Mouse (Mus musculus) heart, embryonic 12.5 days (tissue): ENCODE data around the gene Ctsd. TPM values are rescaled to one million over a fixed set of nuclear protein-coding genes. Genes with fewer than 3 reads are reported as not detected.

Experiments used
- ATAC-seq: fragments of 200-750 bp; cut with Nextera tagmentation; 2 replicates; pipeline ENCODE4 v1.8.0; 2017; ENCODE audit warnings: moderate TSS enrichment, moderate library complexity; ENCODE audit not compliant: insufficient number of reproducible peaks, low FRiP score
- H3K27ac ChIP-seq: fragments of 300-500 bp; sonication (generic); 2 replicates; pipeline ENCODE4 v1.5.1; 2016; ENCODE audit warnings: mild to moderate bottlenecking, moderate library complexity; ENCODE audit not compliant: poor library complexity, severe bottlenecking
- H3K27me3 ChIP-seq: fragments of 300-500 bp; sonication (generic); replicated peaks from 2 replicates; pipeline ENCODE4 v1.6.1; 2016; ENCODE audit warnings: mild to moderate bottlenecking, moderate library complexity
- H3K36me3 ChIP-seq: fragments of 300-500 bp; sonication (generic); 2 replicates; pipeline ENCODE4 v1.6.1; 2016; ENCODE audit warnings: mild to moderate bottlenecking, moderate library complexity
- H3K4me1 ChIP-seq: fragments of 300-500 bp; sonication (generic); replicated peaks from 2 replicates; pipeline ENCODE4 v1.6.1; 2016; ENCODE audit warnings: mild to moderate bottlenecking
- H3K4me2 ChIP-seq: fragments of 300-500 bp; sonication (generic); 2 replicates; pipeline ENCODE4 v1.6.1; 2016; ENCODE audit warnings: mild to moderate bottlenecking, moderate library complexity
- H3K4me3 ChIP-seq: fragments of 300-500 bp; sonication (generic); 2 replicates; pipeline ENCODE4 v1.5.1; 2016; ENCODE audit warnings: mild to moderate bottlenecking
- H3K9ac ChIP-seq: fragments of 300-500 bp; sonication (generic); 2 replicates; pipeline ENCODE4 v1.6.1; 2016; ENCODE audit warnings: mild to moderate bottlenecking, moderate library complexity
- H3K9me3 ChIP-seq: fragments of 300-500 bp; sonication (generic); replicated peaks from 2 replicates; pipeline ENCODE4 v1.6.1; 2016; ENCODE audit warnings: mild to moderate bottlenecking, moderate library complexity
- WGBS: fragments of 180-500 bp; shearing (Covaris S2); methylation state at CpG from one replicate; pipeline ENCODE4 v1.1.7; 2016; 5-methylcytosine and 5-hydroxymethylcytosine counted together
- polyA plus RNA-seq: library from polyadenylated mRNA; unstranded; fragments of >200 nt; fragmentation: Nextera tagmentation; extraction: Ambion mirVana; gene quantifications from 2 replicates; pipeline ENCODE4 v1.2.1, GENCODE M21; 2016

Ctsd gene
- polyA plus RNA-seq, 1 experiment from 2014 or later, result 436 TPM

DNA sequence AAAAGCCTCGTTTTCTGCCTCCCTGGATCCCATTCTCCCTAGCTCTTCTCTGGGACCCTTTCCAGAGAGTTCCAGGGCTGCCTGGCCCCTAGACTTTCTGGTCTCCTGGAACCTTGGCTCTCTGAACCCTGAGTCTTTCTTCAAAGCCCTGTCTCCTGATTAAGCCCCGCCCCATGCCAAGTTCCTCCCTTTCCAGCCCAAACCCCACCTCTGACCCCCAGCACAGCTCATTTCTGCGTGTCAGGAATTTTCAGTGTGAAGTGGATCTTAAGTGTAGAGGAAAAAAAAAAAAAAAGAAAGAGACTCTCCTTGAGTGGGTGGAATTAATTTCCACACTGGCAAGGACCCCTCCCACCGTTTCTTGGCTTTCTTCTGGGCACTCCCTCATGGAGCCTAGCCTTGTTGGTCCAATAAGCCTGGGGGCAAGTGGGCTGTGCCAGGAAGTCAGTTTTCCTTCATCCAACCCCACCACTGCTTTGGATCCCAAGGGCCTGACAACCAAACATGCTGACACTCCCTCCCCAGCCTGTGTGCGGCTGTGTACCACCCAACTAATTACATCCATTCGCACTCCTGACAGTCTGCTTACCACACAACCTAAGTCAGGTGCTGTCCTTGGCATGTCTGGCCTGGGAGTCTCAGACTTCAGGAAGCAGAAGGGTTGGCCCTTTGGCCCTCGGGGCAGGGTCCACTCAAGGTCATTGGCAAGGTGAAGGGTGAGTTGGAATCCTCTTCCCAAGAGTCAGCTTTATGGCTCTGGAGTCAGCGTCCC lies 14.0 kb downstream of the Ctsd start, which contains the start of gene Ifitm10:
Gene Ifitm10, minus strand, starts transcription at position 113 of the 772 bp plus-strand sequence.
- H3K4me1 ChIP-seq, result peaks cover 49% of the 10 kb centered on the region
- WGBS, result 68% methylated on average over 8 of the region's 8 CpGs
- 0 out of 2 replicates have a peak within 1 kb of the TSS, but pooled peaks have one; percentile 29 for H3K27ac ChIP-seq
- no peaks in the 10 kb centered on the region for H3K9me3 ChIP-seq
- peak within 1 kb of the TSS; percentile 59; the same call in 1 of the 2 replicates for H3K4me3 ChIP-seq
- H3K4me2 ChIP-seq, result peak within 1 kb of the TSS; percentile 92
- H3K27me3 ChIP-seq, result peaks cover 13% of the 10 kb centered on the region; the same call in 1 of the 2 replicates
- H3K36me3 ChIP-seq, result peaks cover 39% of the 10 kb centered on the region
- peak within 1 kb of the TSS; percentile 74; the same call in 1 of the 2 replicates for H3K9ac ChIP-seq
- no peak for ATAC-seq

DNA sequence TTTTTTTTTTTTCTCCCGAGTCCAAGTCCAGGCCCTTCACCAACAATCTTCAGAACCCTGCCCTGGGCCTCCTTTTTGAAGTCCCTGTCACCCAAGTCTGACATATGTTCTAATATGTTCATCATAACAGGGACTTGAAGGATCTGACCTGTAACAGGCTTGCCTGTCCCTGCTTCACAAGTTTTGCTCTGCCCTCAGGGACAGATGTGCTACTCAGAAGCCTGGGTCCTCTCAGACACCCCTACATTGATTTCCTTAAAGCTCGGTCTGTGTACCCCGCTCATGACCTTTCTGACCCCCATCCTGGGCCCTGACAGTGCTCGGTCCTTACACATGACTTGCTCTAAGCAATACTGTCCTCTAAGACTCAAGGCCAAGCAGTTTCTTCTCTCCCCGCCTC lies 14.8 kb downstream of the Ctsd start:
- Histone ChIP-seq H3K27ac (no peak overlapping the region), H3K9me3 (no peaks in the 10 kb centered on the region), H3K27me3 (peaks cover 13% of the 10 kb centered on the region; the same call in 1 of the 2 replicates), H3K9ac (no peak overlapping the region), H3K4me3 (no peak overlapping the region), H3K36me3 (peaks cover 32% of the 10 kb centered on the region), H3K4me1 (peaks cover 45% of the 10 kb centered on the region), H3K4me2 (no peak overlapping the region)
- WGBS, result 79% methylated on average over 5 of the region's 5 CpGs
- ATAC-seq, result no peak

DNA sequence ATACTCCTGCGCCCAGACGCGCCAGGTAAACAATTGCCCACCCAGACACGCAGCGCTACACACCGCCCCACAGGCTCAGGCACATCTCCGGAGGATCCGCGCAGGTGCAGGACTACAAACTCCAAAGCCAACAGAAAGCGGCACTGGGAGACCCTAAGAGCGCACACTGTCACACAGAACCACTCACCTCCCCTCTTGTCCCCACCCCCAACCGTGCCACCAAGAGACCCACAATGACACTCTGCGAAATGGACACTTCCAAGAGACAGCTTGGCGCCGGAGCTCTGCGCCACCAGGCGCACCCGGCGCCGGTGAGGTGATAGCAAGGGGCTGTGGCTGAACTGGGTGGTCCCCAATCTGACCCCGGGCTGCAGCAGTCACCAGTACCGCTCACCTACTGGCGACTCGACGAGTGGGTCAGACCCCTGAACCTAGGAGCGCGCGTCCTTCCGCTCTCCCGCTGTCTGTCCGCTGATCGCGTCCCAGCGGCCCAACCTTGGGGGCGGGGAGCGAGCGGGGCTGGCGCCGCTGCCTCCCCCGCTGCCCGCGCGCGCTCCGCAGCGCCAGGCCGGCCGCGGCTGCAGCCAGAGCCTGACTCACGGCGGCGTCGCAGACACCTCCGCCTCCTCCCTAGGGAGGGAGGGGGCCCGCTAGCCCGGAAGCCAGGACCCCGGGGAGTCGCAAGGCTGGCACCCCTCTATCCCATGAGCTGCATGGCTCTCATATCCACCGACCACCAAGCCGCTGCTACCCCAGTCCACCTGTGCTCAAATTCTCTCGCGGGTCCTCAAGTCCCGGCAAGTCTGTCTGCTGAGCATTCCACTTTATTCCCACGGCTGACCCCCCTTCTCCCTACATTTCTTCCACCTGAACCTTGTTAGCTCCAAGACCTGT lies 15.8 kb downstream of the Ctsd start:
- H3K4me3 ChIP-seq, result peak overlapping the region; percentile 59
- H3K9ac ChIP-seq, result peak overlapping the region; percentile 74
- H3K27me3 ChIP-seq, result peaks cover 13% of the 10 kb centered on the region; the same call in 1 of the 2 replicates
- WGBS, result 1% methylated on average over 50 of the region's 64 CpGs
- H3K9me3 ChIP-seq, result no peaks in the 10 kb centered on the region
- peak; percentile 47 for ATAC-seq
- H3K27ac ChIP-seq, result no peak overlapping the region
- peaks cover 22% of the 10 kb centered on the region for H3K36me3 ChIP-seq
- H3K4me2 ChIP-seq, result peak overlapping the region; percentile 92
- peaks cover 45% of the 10 kb centered on the region for H3K4me1 ChIP-seq

DNA sequence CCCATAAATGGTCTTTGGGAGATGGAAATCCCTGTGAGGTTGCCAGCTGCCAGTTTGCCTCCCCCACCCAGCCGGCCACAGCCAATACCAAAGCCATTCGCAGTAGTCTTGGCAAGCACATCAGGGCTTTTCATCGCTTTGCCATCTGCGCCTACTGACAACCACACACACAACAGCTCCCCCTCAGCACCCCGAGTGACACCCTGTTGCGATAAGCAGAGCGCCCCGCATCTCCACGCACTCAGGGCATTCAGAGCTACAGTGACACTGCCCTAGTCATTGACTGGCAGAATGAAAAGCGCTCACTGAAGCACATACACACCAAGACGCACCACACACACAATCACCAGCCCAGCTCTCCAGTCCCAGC lies 16.5 kb downstream of the Ctsd start:
- peak overlapping the region; percentile 92 for H3K4me2 ChIP-seq
- peak overlapping the region; percentile 74 for H3K9ac ChIP-seq
- peaks cover 13% of the 10 kb centered on the region; the same call in 1 of the 2 replicates for H3K27me3 ChIP-seq
- H3K4me1 ChIP-seq, result peaks cover 45% of the 10 kb centered on the region
- 21% methylated on average over 11 of the region's 11 CpGs for WGBS
- H3K4me3 ChIP-seq, result peak overlapping the region; percentile 59
- no peak for ATAC-seq
- H3K36me3 ChIP-seq, result peaks cover 16% of the 10 kb centered on the region
- H3K9me3 ChIP-seq, result no peaks in the 10 kb centered on the region
- no peak overlapping the region for H3K27ac ChIP-seq

DNA sequence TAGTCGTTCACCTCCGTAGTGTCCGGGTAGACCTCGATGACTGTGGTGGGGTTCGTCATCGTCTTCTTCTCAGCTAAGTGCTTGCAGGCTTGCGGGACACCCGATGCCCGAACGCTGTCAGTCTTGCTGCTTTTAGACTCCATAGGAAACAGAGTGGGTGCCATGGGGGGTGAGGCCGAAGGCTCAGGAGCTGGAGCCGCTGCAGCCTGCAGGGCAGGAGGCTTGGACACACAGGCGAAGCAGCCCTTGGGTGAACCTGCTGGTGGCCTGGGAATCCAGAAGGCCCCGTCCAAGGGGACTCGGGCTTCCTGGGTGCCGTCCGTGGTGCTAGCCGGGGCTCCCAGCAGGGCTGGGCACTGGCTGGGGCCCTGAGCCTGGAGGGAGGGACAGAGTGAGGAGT lies 16.9 kb downstream of the Ctsd start:
- no peaks in the 10 kb centered on the region for H3K9me3 ChIP-seq
- peaks cover 13% of the 10 kb centered on the region; the same call in 1 of the 2 replicates for H3K27me3 ChIP-seq
- 73% methylated on average over 18 of the region's 18 CpGs for WGBS
- no peak overlapping the region for H3K27ac ChIP-seq
- H3K9ac ChIP-seq, result peak overlapping the region; percentile 74; the same call in 1 of the 2 replicates
- peak overlapping the region; percentile 59 for H3K4me3 ChIP-seq
- ATAC-seq, result no peak
- H3K4me1 ChIP-seq, result peaks cover 45% of the 10 kb centered on the region
- peaks cover 11% of the 10 kb centered on the region for H3K36me3 ChIP-seq
- H3K4me2 ChIP-seq, result peak overlapping the region; percentile 92

DNA sequence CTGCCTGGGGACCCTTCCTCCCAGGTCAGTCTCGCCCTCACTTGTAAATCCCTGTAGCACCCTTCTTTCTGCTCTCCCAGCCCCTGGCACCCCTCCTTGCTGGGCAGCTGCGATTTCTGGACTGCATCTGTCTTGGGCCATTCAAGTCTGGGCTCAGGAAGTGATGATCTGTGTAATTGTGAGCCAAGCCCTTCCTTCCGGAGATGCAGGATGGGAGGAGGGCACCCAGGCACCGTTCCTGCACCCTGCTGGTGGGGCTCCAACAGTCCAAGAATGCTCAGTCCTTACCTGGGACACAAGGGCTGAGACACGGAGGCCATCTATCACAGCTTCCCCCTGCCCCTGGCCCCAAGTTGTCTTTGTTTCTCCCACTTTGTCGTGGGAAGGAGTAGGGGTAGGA lies 18.0 kb downstream of the Ctsd start:
- Histone ChIP-seq H3K9ac (no peak overlapping the region), H3K36me3 (0 out of 2 replicates have a peak, but pooled peaks cover under 1% of the 10 kb centered on the region), H3K4me2 (peak overlapping the region; percentile 92), H3K27ac (no peak overlapping the region), H3K27me3 (peaks cover 13% of the 10 kb centered on the region; the same call in 1 of the 2 replicates), H3K4me1 (peaks cover 37% of the 10 kb centered on the region), H3K4me3 (no peak overlapping the region), H3K9me3 (no peaks in the 10 kb centered on the region)
- WGBS, result 49% methylated on average over 6 of the region's 6 CpGs
- no peak for ATAC-seq

DNA sequence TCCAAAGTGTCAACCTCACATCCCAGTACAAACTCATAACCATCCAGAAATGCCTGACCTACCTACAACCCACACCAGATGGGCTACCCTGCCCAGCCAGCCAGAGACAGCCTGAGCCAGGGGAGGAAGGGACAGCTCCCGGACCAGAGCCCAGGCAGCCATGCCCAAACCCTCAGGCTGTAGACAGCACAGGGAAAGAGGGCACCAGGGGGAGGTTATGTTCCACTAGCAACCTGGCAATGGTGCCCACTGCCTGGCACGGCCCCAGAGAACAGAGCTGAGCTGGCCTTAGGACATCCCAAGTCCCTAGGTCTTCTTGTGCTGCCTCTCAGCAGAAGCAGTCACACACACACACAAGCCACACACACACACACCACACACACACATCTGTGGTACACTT lies 19.0 kb downstream of the Ctsd start:
- Histone ChIP-seq H3K36me3 (no peaks in the 10 kb centered on the region), H3K4me2 (no peak overlapping the region), H3K27me3 (peaks cover 13% of the 10 kb centered on the region; the same call in 1 of the 2 replicates), H3K9ac (no peak overlapping the region), H3K4me1 (peaks cover 28% of the 10 kb centered on the region), H3K27ac (no peak overlapping the region), H3K9me3 (no peaks in the 10 kb centered on the region), H3K4me3 (no peak overlapping the region)
- no peak for ATAC-seq
- WGBS, result 78% methylated on average over 2 of the region's 2 CpGs

DNA sequence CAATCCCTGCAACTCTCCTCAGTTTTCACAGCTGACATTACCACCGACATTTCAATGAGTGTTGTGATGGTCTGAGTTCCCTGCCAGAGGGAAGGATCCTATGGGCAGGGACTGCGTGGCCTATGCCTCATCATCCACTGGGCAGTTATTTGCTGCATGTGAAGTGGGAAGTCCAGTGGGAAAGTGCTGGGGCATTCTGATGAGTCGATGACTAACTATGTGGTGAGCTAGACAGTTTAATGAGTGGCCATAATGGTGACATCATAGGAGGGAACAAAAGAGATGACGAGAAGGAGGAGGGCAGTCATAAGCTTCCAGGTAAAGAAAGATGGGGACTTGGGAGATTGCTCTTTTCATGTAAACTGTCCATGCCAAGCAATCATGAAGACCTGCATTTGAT lies 24.7 kb downstream of the Ctsd start:
- no peak overlapping the region for H3K4me3 ChIP-seq
- H3K9ac ChIP-seq, result no peak overlapping the region
- no peaks in the 10 kb centered on the region for H3K9me3 ChIP-seq
- no peaks in the 10 kb centered on the region for H3K27me3 ChIP-seq
- 70% methylated on average over 4 of the region's 4 CpGs for WGBS
- no peak overlapping the region for H3K4me2 ChIP-seq
- H3K36me3 ChIP-seq, result no peaks in the 10 kb centered on the region
- 0 out of 2 replicates have a peak, but pooled peaks cover 4% of the 10 kb centered on the region for H3K4me1 ChIP-seq
- no peak overlapping the region for H3K27ac ChIP-seq
- ATAC-seq, result no peak

DNA sequence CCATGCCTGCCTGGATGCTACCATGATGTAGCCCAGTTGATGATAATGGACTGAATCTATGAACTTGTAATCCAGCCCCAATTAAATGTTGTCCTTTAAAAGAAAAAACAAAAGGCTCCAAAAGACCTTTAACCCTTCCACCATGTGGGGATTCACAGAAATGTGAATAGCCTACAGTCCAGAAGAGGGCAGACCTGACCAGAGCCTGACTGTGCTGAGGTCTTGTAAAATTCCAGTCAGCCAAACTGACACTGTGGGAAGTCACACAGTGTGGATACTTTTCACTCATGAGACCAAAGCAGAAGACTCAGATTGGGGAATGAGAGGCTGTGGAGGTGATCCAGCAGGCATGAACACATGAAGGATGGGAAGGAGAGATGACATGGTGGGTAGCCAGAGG lies 27.1 kb downstream of the Ctsd start:
- no peak overlapping the region for H3K27ac ChIP-seq
- H3K9me3 ChIP-seq, result no peaks in the 10 kb centered on the region
- H3K4me2 ChIP-seq, result no peak overlapping the region
- H3K4me1 ChIP-seq, result 0 out of 2 replicates have a peak, but pooled peaks cover 8% of the 10 kb centered on the region
- H3K9ac ChIP-seq, result no peak overlapping the region
- H3K27me3 ChIP-seq, result no peaks in the 10 kb centered on the region
- no peak for ATAC-seq
- no peaks in the 10 kb centered on the region for H3K36me3 ChIP-seq
- no peak overlapping the region for H3K4me3 ChIP-seq

DNA sequence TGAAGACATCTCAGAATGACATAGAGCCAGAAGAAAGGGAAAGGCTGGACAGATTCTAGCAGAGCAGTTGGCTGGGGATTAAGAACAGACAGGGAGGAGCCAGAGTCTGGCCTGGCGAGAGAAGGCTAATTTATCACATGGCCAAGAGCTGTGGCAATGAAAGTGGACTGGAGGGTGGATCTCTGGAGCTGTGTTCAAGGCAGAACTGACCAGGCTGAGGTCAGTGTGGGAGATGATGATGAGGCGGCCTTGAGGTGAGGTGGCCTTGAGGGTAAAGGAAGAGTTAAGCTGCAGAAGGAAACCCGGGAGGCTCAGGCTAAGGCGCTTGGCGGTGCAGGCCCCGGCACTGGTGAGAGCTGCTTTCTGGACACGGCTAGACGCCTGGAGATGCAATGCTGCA lies 28.7 kb downstream of the Ctsd start:
- Histone ChIP-seq H3K27ac (no peak overlapping the region), H3K4me2 (no peak overlapping the region), H3K27me3 (no peaks in the 10 kb centered on the region), H3K36me3 (no peaks in the 10 kb centered on the region), H3K9ac (no peak overlapping the region), H3K4me1 (peaks cover 23% of the 10 kb centered on the region), H3K4me3 (no peak overlapping the region), H3K9me3 (no peaks in the 10 kb centered on the region)
- ATAC-seq, result no peak
- 71% methylated on average over 8 of the region's 8 CpGs for WGBS

DNA sequence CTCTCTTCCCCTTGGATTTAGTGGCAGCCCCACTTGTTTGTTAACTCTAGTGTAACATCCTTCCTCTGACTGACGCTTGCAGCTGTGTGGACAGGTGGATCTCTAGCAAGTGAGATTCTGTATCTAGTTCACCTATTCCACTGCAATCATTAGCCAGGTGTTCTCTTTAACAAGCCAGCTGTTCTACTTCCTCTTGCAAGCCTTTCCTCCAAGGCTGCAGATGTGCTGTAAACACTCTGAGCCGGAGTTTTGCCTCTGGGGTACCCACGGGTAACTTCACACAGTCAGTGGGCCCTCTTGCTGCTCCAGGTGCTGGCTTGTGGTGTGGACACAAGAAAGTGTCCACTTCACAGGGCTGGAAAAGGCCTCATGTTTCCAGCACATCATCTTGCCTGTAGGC lies 30.3 kb downstream of the Ctsd start:
- WGBS, result 80% methylated on average over 3 of the region's 3 CpGs
- Histone ChIP-seq H3K4me2 (no peak overlapping the region), H3K36me3 (no peaks in the 10 kb centered on the region), H3K4me1 (peaks cover 28% of the 10 kb centered on the region), H3K9me3 (no peaks in the 10 kb centered on the region), H3K27me3 (no peaks in the 10 kb centered on the region), H3K27ac (no peak overlapping the region), H3K4me3 (no peak overlapping the region), H3K9ac (no peak overlapping the region)
- no peak for ATAC-seq
